Mouse (Mus musculus) cerebellum, adult 8-10 months (tissue): ENCODE measurements around the gene Tnfrsf9.
"Not testable (repeated sequence)": the region's sequence is repeated elsewhere in the genome, so short reads cannot be mapped to it uniquely, and the experiment has no call there.

Experiments used
- DNase-seq: peaks from one replicate; pipeline ENCODE4 v3.0.0; 2022

The Tnfrsf9 gene

GRCm38 (mm10) chr4:150914290-150914733, at the start of gene Tnfrsf9, which contains the start of gene Park7:
Gene Tnfrsf9, plus strand, starts transcription at chr4:150914562.
Gene Park7, minus strand, starts transcription at chr4:150914437.
- peak; percentile 96 for DNase-seq

- DNase-seq: no peak
These were observed 49.0 kb upstream of the Tnfrsf9 start for GRCm38 (mm10) chr4:150865371-150865770.

DNA sequence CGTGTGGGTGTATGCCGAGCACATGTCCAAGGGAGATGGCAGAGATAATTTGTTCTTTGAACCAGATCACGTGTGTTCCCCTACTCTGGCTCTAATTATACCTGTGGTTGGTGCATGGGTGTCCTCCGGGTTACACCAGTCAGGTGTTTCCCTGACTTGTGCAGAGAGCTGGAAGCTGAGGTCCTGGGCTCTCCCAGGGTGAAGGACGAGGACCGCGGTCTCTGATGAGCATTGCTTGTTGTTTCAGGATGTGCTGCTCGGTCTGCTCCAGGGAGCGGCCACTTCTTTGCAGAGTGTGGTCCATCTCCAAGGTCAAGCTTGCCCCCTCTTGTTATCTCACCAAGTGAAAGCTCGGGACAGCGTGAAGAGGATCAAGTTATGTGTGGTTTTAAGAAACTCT, 48.3 kb upstream of the Tnfrsf9 start:
- no peak for DNase-seq

DNA sequence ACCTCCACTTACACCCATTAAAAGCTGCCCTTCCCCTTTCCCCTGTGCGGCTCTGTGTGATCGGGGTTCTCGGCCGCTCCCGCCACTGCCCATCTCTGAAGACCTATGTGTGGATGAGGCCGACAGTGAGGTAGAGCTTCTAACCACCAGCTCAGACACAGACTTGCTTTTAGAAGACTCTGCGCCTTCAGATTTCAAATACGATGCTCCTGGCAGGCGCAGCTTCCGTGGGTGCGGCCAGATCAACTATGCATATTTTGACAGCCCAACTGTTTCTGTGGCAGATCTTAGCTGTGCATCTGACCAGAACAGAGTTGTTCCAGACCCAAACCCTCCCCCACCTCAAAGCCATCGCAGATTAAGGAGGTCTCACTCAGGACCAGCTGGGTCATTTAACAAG, 47.9 kb upstream of the Tnfrsf9 start:
- DNase-seq: no peak

GRCm38 (mm10) chr4:150868161-150868560, 46.2 kb upstream of the Tnfrsf9 start:
- no peak for DNase-seq

- no peak for DNase-seq
These were observed 45.5 kb upstream of the Tnfrsf9 start for GRCm38 (mm10) chr4:150868859-150869258.

DNA sequence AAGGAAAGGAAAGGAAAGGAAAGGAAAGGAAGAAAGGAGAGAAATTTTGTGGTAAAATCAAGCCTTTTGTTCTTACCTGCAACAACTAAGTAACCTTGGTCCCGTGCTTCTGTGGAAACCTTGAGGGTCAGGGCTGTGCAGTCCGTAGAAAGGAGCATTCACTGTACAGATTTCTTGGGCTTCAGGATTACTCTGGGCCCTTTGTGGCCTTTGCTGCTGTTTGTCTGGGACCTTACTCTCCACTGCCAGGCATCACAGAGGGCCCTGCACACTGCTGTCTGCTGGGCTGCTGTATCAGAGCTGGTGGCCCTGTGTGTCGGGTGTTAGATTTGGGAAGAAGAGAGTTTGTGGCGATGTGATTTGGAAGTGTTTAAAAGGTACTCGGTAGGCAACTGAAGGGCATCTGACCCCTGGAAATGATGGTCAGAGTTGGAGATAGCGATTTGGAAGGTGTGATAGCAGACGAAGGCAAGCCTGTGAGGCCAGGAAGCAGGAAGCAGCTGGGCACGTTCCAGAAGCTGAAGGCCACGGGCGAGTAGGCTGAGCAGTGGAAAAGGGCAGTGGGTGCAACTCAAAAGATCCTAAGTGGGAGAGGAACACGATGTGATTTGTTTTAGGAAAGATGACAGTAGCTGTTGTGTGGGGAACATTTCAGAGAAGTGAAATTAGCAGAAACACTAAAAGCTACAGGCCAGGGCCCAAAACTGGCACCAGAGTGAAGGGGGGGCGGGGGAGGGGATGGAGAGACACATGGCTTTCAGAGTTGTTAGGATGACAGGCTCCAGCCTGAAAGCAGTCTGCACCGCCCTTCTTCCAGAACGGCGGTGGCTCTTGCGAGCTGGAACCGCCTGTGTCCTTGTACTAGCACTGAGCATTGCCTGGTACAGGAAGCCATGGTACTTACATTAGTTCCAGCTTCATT, 44.8 kb upstream of the Tnfrsf9 start:
- DNase-seq: no peak

DNA sequence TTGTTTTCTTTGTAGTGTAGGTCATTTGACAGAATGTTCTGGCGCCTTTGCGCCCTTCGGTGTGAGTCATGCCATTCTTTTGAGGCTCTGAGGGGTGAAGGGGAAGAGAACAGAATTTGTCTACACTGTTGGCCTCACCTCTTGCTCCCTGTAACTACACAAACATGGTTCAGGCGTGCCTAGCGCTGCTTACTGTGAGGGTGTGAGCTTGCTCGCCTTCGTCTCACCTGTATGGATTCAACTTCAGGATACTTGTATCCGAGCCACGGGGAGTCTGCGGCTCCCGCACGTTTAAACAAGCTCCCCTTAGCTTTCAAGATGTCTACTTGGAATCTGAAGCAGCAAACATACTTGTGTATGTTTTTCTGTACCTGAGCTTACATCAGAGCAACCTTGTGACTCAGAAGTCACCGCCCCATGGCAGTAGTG, 43.4 kb upstream of the Tnfrsf9 start:
- DNase-seq: no peak

GRCm38 (mm10) chr4:150871392-150872138, 42.8 kb upstream of the Tnfrsf9 start:
- DNase-seq: no peak

DNA sequence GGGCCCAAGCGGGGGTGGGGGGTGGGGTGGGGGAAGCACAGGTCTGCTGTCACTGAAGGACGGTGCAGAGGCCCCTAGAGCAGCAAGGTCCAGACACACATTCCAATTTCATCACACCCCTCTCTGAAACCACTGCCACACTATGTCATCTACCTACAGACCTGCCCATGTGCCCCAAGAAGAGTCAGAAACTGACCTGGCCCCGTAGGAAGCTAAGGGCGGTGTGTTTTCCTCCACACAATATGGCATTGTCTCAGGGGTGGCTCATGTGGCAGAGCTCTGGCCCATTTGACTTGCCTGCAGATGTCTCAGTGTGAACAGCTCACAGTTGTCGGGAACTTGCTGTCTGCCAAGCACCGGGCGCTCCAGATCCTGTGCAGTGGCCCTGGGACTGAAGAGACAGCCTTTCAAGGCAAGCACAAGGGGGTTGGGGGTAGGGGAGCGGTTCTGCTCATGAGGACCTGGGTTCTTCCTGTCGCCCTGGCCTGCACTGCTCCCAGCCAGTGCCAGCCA, 42.2 kb upstream of the Tnfrsf9 start:
- no peak for DNase-seq

- no peak for DNase-seq
These were observed 41.7 kb upstream of the Tnfrsf9 start for GRCm38 (mm10) chr4:150872681-150873080.

DNA sequence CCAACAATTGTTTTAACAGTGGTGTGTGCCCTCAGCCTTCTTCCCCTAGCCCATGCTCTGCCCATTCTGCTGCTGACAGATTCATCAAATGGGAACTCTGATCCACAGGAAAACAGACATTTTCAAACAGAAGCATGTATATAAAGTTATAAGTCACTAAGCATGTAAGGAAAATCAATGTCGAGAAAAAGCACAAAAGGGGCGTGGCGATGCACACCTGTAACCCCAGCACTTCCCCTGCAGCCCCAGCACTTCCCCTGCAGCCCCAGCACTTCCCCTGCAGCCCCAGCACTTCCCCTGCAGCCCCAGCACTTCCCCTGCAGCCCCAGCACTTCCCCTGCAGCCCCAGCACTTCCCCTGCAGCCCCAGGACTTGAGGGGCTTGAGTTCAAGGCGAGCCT, 39.9 kb upstream of the Tnfrsf9 start:
- DNase-seq: not testable (repeated sequence)

DNA sequence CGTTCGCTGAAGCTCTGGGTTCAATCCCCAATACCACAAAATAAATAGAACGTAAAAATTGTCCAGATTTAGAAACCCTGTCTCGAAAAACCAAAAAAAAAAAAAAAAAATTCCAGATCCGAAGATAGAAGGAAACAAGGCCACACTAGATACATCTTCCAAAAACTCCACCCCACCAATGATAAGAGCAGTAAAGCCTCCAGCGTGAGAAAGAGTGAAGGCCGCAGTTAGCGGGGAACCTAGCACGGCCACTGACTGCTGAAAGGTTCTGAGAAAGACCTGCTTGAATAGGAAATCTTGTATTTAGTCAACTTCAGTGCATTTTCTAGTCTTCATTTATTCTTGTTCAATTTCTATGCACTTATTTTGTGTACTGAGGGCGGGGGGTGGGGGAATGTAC, 39.0 kb upstream of the Tnfrsf9 start:
- DNase-seq: no peak

- no peak for DNase-seq
These were observed 34.7 kb upstream of the Tnfrsf9 start for GRCm38 (mm10) chr4:150879631-150880030.

- DNase-seq: no peak
These were observed 34.0 kb upstream of the Tnfrsf9 start for GRCm38 (mm10) chr4:150880364-150880763.

- DNase-seq: no peak
These were observed 31.7 kb upstream of the Tnfrsf9 start for GRCm38 (mm10) chr4:150882632-150883031.

DNA sequence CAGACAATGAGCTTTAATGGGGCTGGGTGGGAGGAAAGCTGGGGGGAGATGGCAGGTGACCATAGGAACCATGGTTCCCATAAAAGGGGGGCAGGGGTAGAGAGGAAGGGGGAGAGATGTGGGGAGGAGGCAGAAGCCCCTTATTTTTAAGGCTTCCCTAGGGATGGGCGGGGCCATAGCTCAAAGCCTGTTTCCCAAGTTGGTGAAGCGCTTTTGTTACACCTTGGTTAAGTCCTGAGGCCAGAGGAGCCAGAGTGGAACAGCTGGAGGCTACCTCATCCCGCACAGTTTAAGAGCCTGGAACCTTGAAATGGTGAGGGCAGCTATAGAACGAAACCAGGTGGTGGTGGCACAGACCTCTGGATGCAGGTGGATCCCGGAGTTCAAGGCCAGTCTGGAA, 26.5 kb upstream of the Tnfrsf9 start:
- no peak for DNase-seq

DNA sequence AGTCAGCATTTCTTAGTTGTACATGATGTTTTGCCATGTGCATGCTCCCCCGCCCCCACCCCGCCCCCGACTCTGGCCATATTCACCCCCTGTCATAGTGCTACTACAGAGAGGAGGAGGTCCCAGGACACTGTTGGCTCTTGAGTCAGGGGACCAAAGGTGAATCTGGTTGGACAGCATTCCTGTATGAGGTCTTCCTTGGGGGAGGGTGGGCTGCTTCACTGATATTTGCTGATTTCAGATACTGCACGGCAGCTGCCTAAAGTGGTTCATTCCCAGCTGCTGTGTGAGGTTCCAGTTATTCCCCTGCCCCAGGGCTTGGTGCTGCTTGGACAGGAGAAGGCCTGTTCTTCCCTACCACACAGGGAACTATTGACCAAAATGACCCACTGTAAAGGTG, 25.9 kb upstream of the Tnfrsf9 start:
- no peak for DNase-seq

DNA sequence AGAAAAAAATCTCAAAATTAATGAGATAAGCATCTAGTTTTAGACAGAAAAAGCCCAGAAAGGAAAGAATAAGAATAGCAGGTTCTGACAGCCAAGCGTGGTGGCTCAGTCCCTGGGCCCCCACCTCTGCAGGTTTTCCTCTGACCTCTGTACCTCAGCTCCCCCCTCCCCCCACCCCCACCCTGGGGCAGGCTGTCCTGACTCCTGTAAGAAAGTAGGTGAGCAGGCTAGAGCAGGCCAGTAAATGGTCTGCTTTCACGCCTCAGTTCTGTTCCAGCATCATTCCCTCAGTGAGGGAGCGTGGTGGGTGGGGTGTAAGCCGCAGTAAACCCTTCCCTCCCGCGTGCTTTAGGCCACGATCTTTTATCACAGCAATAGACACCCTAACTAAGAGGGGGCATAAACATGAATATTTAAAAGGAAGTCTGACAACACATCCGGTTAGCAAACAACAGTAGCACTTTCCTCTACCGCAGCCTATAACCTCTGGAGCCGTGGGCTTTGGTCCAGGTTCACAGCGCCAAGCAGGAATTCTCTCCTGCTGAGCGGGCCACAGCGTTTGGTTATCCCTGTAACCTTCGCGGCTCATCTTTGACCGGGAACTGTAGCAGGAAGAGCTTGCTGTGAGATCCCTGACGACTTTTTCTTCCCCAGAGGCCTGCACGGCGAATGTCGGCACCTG, 24.9 kb upstream of the Tnfrsf9 start:
- no peak for DNase-seq

GRCm38 (mm10) chr4:150889955-150890315, 24.4 kb upstream of the Tnfrsf9 start:
- no peak for DNase-seq

DNA sequence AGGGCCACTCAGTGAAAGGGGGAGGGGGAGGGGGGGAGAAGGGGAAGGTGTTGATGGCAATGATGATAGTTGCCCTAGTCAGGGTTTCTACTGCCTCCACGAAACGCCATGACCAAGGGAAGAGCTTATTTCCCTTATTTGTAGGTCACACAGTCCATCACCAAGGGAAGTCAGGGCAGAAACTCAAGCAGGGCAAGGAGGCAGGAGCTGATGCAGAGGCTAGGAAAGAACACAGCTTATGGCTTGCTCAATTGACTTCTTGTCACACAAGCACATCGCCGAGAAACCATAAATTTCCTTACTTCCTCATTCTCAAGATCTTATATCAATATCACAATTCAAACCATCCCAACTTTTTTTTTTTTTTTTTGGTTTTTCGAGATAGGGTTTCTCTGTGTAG, 23.1 kb upstream of the Tnfrsf9 start:
- no peak for DNase-seq

DNA sequence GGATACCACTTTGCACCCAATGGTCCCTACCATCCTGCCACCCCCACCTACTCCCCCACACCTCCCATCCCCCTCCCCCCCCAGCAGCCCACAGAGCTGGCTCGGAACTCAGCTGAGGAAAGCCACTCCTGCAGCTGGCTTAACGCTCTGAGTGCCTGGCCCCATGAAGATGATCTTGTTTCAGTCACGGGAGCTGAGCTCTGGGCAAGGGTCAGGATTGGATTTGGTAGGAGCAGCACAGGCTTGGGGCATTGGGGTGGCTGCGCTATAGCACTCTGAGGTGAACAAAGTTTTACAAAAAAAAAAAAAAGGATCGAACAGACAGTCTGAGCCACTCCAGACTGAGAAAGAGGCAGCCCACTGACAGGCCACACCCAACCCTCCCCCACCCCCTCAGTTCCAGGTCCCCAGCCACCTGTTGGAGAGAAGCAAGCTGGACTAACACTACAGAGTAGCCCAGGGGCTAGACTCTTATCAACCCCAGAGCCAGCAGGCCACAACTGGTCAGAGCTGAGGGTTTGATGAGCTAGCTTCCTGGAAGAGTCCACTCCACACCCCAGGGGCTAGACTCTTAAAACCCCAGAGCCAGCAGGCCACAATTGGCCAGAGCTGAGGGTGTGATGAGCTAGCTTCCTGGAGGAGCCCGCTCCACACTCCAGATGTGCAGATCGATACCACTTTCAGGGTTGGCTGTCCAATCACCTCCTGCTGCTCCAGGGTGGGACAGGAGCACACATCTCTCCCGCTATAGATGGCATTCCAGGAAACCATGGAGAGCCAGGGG, 19.5 kb upstream of the Tnfrsf9 start:
- DNase-seq: no peak
